ENCODE assay signal across 9 mouse cellular contexts in the genomic region with DNA sequence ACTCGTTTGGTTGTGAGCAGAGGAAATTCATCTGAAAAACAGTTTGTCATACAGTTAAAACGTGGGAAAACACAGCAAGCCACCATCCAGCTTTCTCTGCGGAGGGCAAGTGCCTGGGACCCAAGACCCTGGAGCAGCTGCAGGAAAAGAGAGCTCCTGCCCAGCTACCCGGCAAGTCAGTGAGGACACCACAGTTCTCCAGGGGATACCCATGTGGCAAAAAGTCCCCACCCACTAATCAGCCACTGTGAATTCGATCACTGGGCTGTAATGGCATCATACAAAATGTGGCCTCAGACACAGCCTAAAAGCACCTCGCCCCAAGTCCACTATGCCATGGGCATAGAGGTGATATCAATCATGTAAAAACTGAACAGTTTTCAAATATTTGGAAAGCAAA. TPM values are rescaled to one million over a fixed set of nuclear protein-coding genes. Genes with fewer than 3 reads are reported as not detected.
DNase-seq lines count a peak whose midpoint lies in the region; ATAC-seq and TF ChIP-seq lines count a peak whose summit lies in the region.
"Had no signal": no experiment of that assay in that cellular context is flagged by ENCODE, and none has a peak within 500 bp of the region (broad histone marks: within the 10 kb centered on the region; RNA-seq: fewer than 3 reads in every experiment).

No protein-coding gene starts in this region.

- no peaks in the 10 kb centered on the region for H3K27me3 ChIP-seq in kidney, embryonic 15.5 days
- H3K27me3 ChIP-seq in forebrain, embryonic 15.5 days = no peaks in the 10 kb centered on the region

- no peak for DNase-seq in kidney, adult 11 months
- DNase-seq in ovary, postnatal 14 days (ENCODE audit: low spot score) = no peak
- no peak for DNase-seq in ovary, adult 18-20 months (ENCODE audit: low spot score)
- DNase-seq: layer of hippocampus, adult 9-11 months had no signal

- ATAC-seq in kidney, embryonic 15.5 days (replicated peaks; ENCODE audit: low FRiP score) = no peak
- no peak for ATAC-seq in forebrain, embryonic 15.5 days (replicated peaks)
- ATAC-seq in activated CD4-positive, CD25-positive, alpha-beta regulatory T cell, adult 4 months = no peak

- H3K36me3 ChIP-seq in kidney, embryonic 15.5 days = peaks cover 51% of the 10 kb centered on the region
- H3K36me3 ChIP-seq in forebrain, embryonic 15.5 days = peaks cover 17% of the 10 kb centered on the region
- H3K36me3 ChIP-seq in macrophage (ENCODE audit: inconsistent target) = no peaks in the 10 kb centered on the region

- H3K79me2 ChIP-seq in macrophage (ENCODE audit: inconsistent target) = peaks cover 17% of the 10 kb centered on the region

- WGBS in kidney, embryonic 15.5 days = 69% methylated on average over 6 of the region's 6 CpGs
- WGBS in bone marrow, adult 2 months = 66% methylated on average over 6 of the region's 6 CpGs
- 73% methylated on average over 6 of the region's 6 CpGs for WGBS in forebrain, embryonic 15.5 days
- WGBS in macrophage (ENCODE audit: missing documents) = 82% methylated on average over 6 of the region's 6 CpGs

- H3K4me1 ChIP-seq in kidney, embryonic 15.5 days = peaks cover 27% of the 10 kb centered on the region
- peaks cover 1% of the 10 kb centered on the region; the same call in 1 of the 2 replicates for H3K4me1 ChIP-seq in bone marrow, adult 2 months (ENCODE audit: control insufficient read depth, insufficient read depth, low read length)
- H3K4me1 ChIP-seq in forebrain, embryonic 15.5 days = peaks cover 11% of the 10 kb centered on the region; the same call in 1 of the 2 replicates

- no peak for TF ChIP-seq POLR2A in bone marrow, adult 2 months (IDR thresholded peaks at IDR 0.05; ENCODE audit: borderline replicate concordance, control insufficient read depth, low read depth, low read length)

- peak overlapping the region; percentile 87 for H3K4me3 ChIP-seq in kidney, embryonic 15.5 days (replicated peaks)
- H3K4me3 ChIP-seq in bone marrow, adult 2 months (replicated peaks; ENCODE audit: control insufficient read depth, low read depth, low read length) = peak overlapping the region; percentile 85
- no peak overlapping the region for H3K4me3 ChIP-seq in forebrain, embryonic 15.5 days
- H3K4me3 ChIP-seq in macrophage (ENCODE audit: inconsistent target) = peak overlapping the region; percentile 77; the same call in 1 of the 2 replicates

- H3K9ac ChIP-seq in kidney, embryonic 15.5 days = peak overlapping the region; percentile 81
- no peak overlapping the region for H3K9ac ChIP-seq in forebrain, embryonic 15.5 days (replicated peaks)

- TF ChIP-seq CTCF in bone marrow, adult 2 months (IDR thresholded peaks at IDR 0.05; ENCODE audit: control insufficient read depth, insufficient read depth, low read length) = no peak

- H3K9me3 ChIP-seq in kidney, embryonic 15.5 days (replicated peaks) = no peaks in the 10 kb centered on the region
- H3K9me3 ChIP-seq in forebrain, embryonic 15.5 days = no peaks in the 10 kb centered on the region

- no peak overlapping the region for H3K27ac ChIP-seq in kidney, embryonic 15.5 days
- H3K27ac ChIP-seq in bone marrow, adult 2 months (ENCODE audit: control insufficient read depth, insufficient read depth, low read depth, low read length, poor library complexity) = no peak overlapping the region; the same call in 1 of the 2 replicates
- no peak overlapping the region for H3K27ac ChIP-seq in forebrain, embryonic 15.5 days (replicated peaks)
- no peak overlapping the region for H3K27ac ChIP-seq in macrophage

- peak overlapping the region; percentile 83 for H3K4me2 ChIP-seq in kidney, embryonic 15.5 days
- peak overlapping the region; percentile 87 for H3K4me2 ChIP-seq in forebrain, embryonic 15.5 days (replicated peaks)

RNA-seq across cellular contexts. Expression of a gene that starts 1.7 kb away (rescaled TPM):
- 305 and 313 TPM in 2 replicates for polyA plus RNA-seq in kidney, embryonic 15.5 days (2015; fragmentation: Nextera tagmentation; extraction: Ambion mirVana)
- 80.0 and 89.6 TPM in 2 replicates for polyA plus RNA-seq in bone marrow, adult 2 months (2011; ENCODE audit: insufficient read depth, insufficient read length, low replicate concordance, missing spikeins)
- polyA plus RNA-seq in forebrain, embryonic 15.5 days (2015; fragmentation: Nextera tagmentation; extraction: Ambion mirVana) = 99.2 and 114 TPM in 2 replicates
- 10 to 100 TPM in 9 of 26 experiments, 1 to 10 TPM in 17; 2.2 to 21.4 (median 7.7) TPM for total RNA-seq in macrophage (2018; cell fraction: chromatin; rRNA removed)
- 1 to 10 TPM; 2.9 to 8.5 (median 4.7) TPM for total RNA-seq in macrophage (2018; cell fraction: cytosol; rRNA removed)
- 10 to 100 TPM in 2 of 26 experiments, 1 to 10 TPM in 24; 2.5 to 36.2 (median 5.0) TPM for total RNA-seq in macrophage (2018; cell fraction: nucleus; rRNA removed)
- polyA plus RNA-seq in macrophage (2018) = 4.2 to 21.7 TPM (median 11.2 TPM) in 3 replicates
- 100 to 1,000 TPM; 112 to 171 TPM for polyA plus RNA-seq in activated CD4-positive, CD25-positive, alpha-beta regulatory T cell, adult 4 months (2017; shearing (Covaris generic))

RNA-seq across cellular contexts. Expression of a gene that starts 33.3 kb away (rescaled TPM):
- polyA plus RNA-seq in kidney, embryonic 15.5 days (2015; fragmentation: Nextera tagmentation; extraction: Ambion mirVana) = 0.55 and 0.62 TPM in 2 replicates
- polyA plus RNA-seq in bone marrow, adult 2 months (2011; ENCODE audit: insufficient read depth, insufficient read length, low replicate concordance, missing spikeins) = not detected in 2 replicates
- polyA plus RNA-seq in forebrain, embryonic 15.5 days (2015; fragmentation: Nextera tagmentation; extraction: Ambion mirVana) = 12.7 and 12.8 TPM in 2 replicates
- total RNA-seq in macrophage (2018; cell fraction: chromatin; rRNA removed) = under 1 TPM in 1 of 26 experiments, not detected in 25; 0.16 TPM
- under 1 TPM in 1 of 26 experiments, not detected in 25; under 0.01 TPM for total RNA-seq in macrophage (2018; cell fraction: cytosol; rRNA removed)
- total RNA-seq in macrophage (2018; cell fraction: nucleus; rRNA removed) = under 1 TPM in 1 of 26 experiments, not detected in 25; 0.21 TPM
- polyA plus RNA-seq in macrophage (2018) = not detected in 3 replicates
- polyA plus RNA-seq in activated CD4-positive, CD25-positive, alpha-beta regulatory T cell, adult 4 months (2017; shearing (Covaris generic)) = not detected

RNA-seq across cellular contexts. Expression of a gene that starts 34.2 kb away (rescaled TPM):
- polyA plus RNA-seq in kidney, embryonic 15.5 days (2015; fragmentation: Nextera tagmentation; extraction: Ambion mirVana) = not detected in 2 replicates
- not detected in 2 replicates for polyA plus RNA-seq in bone marrow, adult 2 months (2011; ENCODE audit: insufficient read depth, insufficient read length, low replicate concordance, missing spikeins)
- polyA plus RNA-seq in forebrain, embryonic 15.5 days (2015; fragmentation: Nextera tagmentation; extraction: Ambion mirVana) = 2.9 and 3.1 TPM in 2 replicates
- not detected for total RNA-seq in macrophage (2018; cell fraction: chromatin; rRNA removed)
- total RNA-seq in macrophage (2018; cell fraction: cytosol; rRNA removed) = not detected
- not detected for total RNA-seq in macrophage (2018; cell fraction: nucleus; rRNA removed)
- polyA plus RNA-seq in macrophage (2018) = not detected in 3 replicates
- not detected for polyA plus RNA-seq in activated CD4-positive, CD25-positive, alpha-beta regulatory T cell, adult 4 months (2017; shearing (Covaris generic))

RNA-seq across cellular contexts. Expression of a gene that starts 58.8 kb away (rescaled TPM):
- 0.12 and 0.23 TPM in 2 replicates for polyA plus RNA-seq in kidney, embryonic 15.5 days (2015; fragmentation: Nextera tagmentation; extraction: Ambion mirVana)
- polyA plus RNA-seq in bone marrow, adult 2 months (2011; ENCODE audit: insufficient read depth, insufficient read length, low replicate concordance, missing spikeins) = 2.4 TPM in 1 of 2 replicates, not detected in the other
- not detected in 2 replicates for polyA plus RNA-seq in forebrain, embryonic 15.5 days (2015; fragmentation: Nextera tagmentation; extraction: Ambion mirVana)
- 10 to 100 TPM in 7 of 26 experiments, 1 to 10 TPM in 12, under 1 TPM in 4, not detected in 3; 0.55 to 61.3 (median 4.7) TPM for total RNA-seq in macrophage (2018; cell fraction: chromatin; rRNA removed)
- 10 to 100 TPM in 9 of 26 experiments, 1 to 10 TPM in 8, under 1 TPM in 7, not detected in 2; 0.19 to 76.3 (median 5.0) TPM for total RNA-seq in macrophage (2018; cell fraction: cytosol; rRNA removed)
- total RNA-seq in macrophage (2018; cell fraction: nucleus; rRNA removed) = 100 to 1,000 TPM in 2 of 26 experiments, 10 to 100 TPM in 12, 1 to 10 TPM in 10, not detected in 2; 1.3 to 115 (median 12.5) TPM
- polyA plus RNA-seq in macrophage (2018) = 0.43 to 0.53 TPM in 2 of 3 replicates, not detected in the other
- under 1 TPM in 1 of 2 experiments, not detected in 1; 0.38 TPM for polyA plus RNA-seq in activated CD4-positive, CD25-positive, alpha-beta regulatory T cell, adult 4 months (2017; shearing (Covaris generic))
